Mouse (Mus musculus) left cerebral cortex, adult 2 months (tissue): ENCODE data around the gene Coro1b. TPM values are rescaled to one million over a fixed set of nuclear protein-coding genes. Genes with fewer than 3 reads are reported as not detected.

Experiments used
- DNase-seq, 2 experiments: peaks; one replicate each; pipeline ENCODE4 v3.0.0; 2021 to 2022; ENCODE audit warnings: low spot score in 2 of 2, mixed read lengths in 1 of 2; ENCODE audit errors: extremely low spot score in 1 of 2
- H3K27ac ChIP-seq: fragments of 200-600 bp; 2 replicates; pipeline ENCODE4 v1.8.1; 2022
- H3K4me3 ChIP-seq: fragments of 200-600 bp; 2 replicates; pipeline ENCODE4 v1.8.1; 2022
- CTCF ChIP-seq: fragments of 200-600 bp; IDR thresholded peaks from 2 replicates; pipeline ENCODE4 v1.8.1; 2022; ENCODE audit warnings: antibody characterized with exemption, mild to moderate bottlenecking, moderate library complexity
- intact Hi-C: fragments of 180-260 bp; cut with DNase I; formaldehyde crosslinking; loops from one replicate; pipeline ENCODE4 v1.15.1; 2025
- total RNA-seq, 2 experiments: library from RNA; stranded (reverse); gene quantifications; 2 replicates each; pipeline ENCODE4 v1.2.3; 2021

The Coro1b gene
- total RNA-seq, 2 experiments from 2014 or later, result 72.6 to 82.2 TPM

DNA sequence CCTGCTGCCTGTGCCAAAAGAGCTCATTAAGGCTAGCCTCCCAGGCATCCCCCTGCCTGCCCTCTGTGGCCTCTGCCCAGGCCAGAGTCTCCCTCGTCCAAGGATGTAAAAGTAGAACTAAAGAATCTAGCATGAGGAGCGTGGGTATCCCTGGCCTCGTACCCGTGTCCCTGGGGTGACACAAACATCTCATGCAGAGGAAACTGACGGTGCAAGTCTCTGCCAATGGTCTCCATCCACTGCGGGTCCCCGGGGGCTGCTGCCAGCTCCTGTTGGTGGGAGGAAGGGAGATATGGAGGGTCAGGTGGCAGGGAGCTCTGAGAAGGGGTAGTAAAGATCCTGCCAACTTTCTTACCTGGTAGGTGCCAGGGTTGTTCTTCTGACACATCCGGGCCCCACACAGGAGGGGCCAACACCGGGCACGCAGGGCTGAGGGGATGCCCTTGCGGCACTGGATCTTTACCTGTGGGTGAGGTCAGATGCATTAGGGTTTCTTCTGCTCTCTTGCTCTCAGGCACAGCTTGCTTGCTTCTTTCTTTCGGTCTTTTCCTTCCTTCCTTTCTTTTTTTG lies 40.7 kb downstream of the Coro1b start:
- DNase-seq, result no peak
- no peak for TF ChIP-seq CTCF
- no peak overlapping the region for H3K4me3 ChIP-seq
- intact Hi-C loops, result no loop called here
- no peak overlapping the region for H3K27ac ChIP-seq

DNA sequence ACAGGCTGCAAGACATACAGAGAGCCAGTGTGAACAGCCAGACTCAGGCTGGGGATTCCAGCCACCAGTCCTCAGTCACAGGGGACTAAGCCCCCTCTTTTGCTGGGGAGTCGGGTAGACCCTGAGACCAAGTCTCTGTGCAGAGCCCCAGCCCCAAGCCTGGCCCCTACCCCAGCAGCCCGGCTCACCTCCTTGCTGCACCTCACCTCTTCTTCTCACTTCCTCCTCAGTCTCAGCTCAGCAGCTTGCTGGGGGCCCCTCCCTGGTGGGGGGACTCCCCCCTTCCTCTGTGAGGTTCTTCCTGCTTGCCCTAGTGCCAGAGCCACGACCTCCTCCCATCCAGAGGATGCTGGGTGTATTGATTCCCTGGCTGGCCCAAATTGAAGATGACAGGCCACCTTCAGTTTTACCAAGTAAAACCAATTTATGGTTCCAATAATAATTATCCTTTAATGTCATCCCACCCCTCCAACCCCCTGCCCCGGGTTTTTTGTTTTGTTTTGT lies 42.5 kb downstream of the Coro1b start, which contains the start of gene Tbc1d10c:
Gene Tbc1d10c, minus strand, starts transcription at position 454 of the 504 bp plus-strand sequence.
- intact Hi-C loops, result no loop called here
- Histone ChIP-seq H3K27ac (peak within 1 kb of the TSS; percentile 98), H3K4me3 (peak within 1 kb of the TSS; percentile 97)
- TF ChIP-seq CTCF, result no peak
- DNase-seq, result no peak

DNA sequence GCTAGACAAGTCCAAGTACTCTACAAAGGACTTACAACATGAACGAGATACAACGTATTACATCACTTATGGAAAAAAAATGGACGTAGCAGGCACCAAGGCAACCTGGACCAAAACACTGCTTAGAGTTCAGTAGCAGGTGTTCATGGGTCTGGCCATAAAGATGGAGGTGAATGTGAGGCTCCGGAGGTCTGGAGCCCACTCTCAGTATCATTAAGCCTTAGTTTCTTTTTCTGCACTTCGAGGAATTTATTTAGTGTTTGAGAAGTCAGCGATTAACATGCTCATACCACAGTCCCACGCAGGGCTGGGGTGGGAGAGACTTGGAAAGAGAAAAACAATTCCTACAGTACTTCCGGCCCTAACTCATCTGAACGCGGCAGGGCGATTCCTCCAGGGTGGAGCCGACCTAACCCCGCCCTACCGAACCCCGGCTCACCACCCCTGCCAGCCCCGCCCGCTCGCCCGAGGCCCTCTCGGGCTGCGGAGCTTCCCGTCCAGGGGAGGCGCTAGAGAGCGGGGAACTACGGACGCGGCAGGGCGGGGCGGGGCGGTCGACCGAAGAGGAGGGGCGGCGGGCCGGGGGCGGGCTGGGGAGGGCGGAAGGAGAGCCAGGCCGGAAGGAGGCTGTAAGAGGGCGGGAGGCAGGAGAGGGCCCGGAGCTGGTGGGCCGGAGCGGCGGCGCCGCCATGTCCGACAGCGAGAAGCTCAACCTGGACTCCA lies 43.3 kb downstream of the Coro1b start, which contains the start of gene Ppp1ca:
Gene Ppp1ca, plus strand, starts transcription at position 538 of the 723 bp plus-strand sequence.
- DNase-seq, result peak; percentile 92 to 96
- peak; percentile 81 for TF ChIP-seq CTCF
- peak within 1 kb of the TSS; percentile 98 for H3K27ac ChIP-seq
- peak within 1 kb of the TSS; percentile 97 for H3K4me3 ChIP-seq
- intact Hi-C loops, result loop anchor here (1.0 kb wide), 1 partner anchor 22 kb away; no protein-coding TSS in a partner anchor

DNA sequence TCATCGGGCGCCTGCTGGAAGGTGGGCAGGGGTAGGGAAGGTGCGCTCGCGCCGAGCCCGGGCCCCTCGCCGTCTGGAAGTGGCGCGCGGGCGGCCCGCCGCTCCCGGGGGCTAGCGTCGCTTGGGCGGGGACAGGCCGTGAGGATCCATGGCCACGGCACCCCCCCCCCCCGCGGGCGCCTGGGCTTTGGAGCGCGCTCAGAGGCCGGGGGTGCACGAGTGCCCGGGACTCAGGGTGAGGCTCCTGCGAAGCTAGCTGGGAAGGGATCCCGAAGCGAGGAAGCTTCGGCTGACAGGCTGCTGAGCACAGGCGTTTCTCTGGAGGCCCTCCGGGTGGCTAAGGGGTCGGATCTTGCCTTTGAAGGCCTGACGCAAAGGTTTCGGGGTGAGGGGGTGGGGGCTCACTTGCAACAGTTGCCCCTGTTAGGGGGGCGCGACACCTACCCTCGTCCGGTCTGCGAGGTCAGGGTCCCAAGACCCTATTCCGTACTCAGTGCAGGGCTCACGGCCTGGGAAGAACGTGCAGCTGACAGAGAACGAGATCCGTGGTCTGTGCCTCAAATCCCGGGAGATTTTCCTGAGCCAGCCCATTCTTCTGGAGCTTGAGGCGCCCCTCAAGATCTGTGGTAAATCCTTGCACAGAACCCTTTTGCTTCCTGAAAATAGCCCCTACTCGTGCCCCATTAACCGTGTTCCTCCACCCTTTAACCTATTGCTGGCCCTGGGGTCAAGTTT lies 44.0 kb downstream of the Coro1b start:
- DNase-seq, result no peak
- intact Hi-C loops, result loop anchor here (1.0 kb wide), 1 partner anchor 23 kb away; no protein-coding TSS in a partner anchor
- Histone ChIP-seq H3K4me3 (peak overlapping the region; percentile 97), H3K27ac (peak overlapping the region; percentile 98)
- no peak for TF ChIP-seq CTCF

DNA sequence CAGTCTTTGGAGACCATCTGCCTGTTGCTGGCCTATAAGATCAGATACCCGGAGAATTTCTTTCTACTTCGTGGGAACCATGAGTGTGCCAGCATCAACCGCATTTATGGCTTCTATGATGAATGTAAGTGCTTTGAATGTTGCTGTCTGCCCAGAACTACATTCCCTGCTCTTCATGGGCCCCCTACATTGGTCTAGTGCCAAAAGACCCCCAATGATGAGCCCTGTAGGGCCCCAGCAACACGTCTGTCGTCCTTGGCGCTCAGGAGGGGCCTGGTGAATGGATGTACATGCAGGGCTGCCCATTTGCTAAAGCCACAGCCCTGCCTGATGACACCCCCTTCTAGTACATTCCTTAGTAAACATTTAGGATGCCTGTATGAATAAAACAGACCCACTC lies 44.7 kb downstream of the Coro1b start:
- TF ChIP-seq CTCF, result no peak
- DNase-seq, result no peak
- H3K4me3 ChIP-seq, result peak overlapping the region; percentile 97
- H3K27ac ChIP-seq, result peak overlapping the region; percentile 98
- intact Hi-C loops, result no loop called here

DNA sequence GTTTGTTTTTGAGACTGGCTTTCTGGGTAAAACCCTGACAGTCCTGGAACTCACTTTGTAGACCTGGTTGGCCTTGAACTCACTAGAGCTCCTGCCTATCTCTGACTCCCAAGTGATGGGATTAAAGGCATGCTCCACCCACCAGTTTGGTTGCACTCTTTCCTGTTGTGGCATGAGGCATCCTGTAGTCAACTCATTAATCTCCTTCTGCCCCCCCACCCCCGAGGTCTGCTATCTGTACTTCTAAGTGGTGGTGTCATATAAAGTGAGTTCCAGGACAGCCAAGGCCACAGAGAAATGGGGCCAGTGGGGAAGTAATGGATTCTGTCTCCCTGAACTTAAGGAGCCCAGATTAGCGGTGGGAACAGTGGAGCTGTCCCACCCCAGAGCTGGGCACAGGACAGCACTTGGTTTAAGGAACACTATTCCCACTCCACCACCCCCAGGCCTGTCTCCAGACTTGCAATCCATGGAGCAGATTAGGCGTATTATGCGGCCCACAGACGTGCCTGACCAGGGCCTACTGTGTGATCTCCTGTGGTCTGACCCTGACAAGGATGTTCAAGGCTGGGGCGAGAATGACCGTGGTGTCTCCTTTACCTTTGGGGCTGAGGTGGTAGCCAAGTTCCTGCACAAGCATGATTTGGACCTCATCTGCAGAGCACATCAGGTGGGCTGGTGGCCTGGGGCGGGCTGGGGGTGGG lies 45.8 kb downstream of the Coro1b start:
- TF ChIP-seq CTCF, result no peak
- DNase-seq, result no peak
- H3K4me3 ChIP-seq, result no peak overlapping the region
- H3K27ac ChIP-seq, result no peak overlapping the region
- intact Hi-C loops, result no loop called here

DNA sequence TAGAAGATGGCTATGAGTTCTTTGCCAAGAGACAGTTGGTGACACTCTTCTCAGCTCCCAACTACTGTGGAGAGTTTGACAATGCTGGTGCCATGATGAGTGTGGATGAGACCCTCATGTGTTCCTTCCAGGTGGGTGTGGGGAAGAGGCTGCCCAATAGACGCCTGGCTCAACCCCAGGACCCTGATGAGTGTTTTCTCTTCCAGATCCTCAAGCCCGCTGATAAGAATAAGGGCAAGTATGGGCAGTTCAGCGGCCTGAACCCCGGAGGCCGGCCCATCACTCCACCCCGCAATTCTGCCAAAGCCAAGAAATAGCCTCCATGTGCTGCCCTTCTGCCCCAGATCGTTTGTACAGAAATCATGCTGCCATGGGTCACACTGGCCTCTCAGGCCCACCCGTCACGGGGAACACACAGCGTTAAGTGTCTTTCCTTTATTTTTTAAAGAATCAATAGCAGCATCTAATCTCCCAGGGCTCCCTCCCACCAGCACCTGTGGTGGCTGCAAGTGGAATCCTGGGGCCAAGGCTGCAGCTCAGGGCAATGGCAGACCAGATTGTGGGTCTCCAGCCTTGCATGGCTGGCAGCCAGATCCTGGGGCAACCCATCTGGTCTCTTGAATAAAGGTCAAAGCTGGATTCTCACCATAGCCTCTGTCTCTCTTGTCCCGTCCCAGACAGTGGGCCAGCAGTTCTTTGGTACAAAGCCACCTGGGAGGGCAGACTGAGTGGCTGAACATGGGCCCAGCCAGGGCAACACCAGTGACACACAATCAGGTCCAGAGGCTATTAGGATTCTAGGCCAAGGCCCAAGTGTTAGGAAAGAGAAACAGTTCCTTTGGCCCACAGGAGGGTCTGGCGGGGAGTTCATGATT lies 46.6 kb downstream of the Coro1b start:
- DNase-seq, result no peak
- Histone ChIP-seq H3K4me3 (no peak overlapping the region), H3K27ac (no peak overlapping the region)
- intact Hi-C loops, result no loop called here
- TF ChIP-seq CTCF, result no peak

DNA sequence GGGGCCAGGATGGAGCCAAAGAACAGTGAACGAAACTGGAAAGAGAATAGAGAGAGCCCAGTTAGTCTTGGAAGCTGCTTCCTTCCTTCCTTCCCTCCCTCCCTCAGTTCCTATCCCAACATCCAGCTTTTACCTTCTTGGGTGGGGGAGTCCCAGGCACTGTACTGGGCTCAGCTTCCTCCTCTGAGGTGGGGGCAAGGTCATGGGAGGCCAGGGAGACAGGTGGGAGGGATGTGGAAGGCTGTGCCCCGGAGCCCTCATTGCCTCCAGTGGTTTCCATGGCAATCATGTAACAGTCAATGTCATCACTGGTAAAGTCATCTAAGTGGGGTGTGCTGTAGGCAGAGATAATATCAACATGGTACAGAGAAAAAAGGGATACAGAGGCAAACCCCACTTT lies 47.6 kb downstream of the Coro1b start:
- intact Hi-C loops, result no loop called here
- no peak for TF ChIP-seq CTCF
- no peak for DNase-seq
- no peak overlapping the region for H3K4me3 ChIP-seq
- H3K27ac ChIP-seq, result no peak overlapping the region

DNA sequence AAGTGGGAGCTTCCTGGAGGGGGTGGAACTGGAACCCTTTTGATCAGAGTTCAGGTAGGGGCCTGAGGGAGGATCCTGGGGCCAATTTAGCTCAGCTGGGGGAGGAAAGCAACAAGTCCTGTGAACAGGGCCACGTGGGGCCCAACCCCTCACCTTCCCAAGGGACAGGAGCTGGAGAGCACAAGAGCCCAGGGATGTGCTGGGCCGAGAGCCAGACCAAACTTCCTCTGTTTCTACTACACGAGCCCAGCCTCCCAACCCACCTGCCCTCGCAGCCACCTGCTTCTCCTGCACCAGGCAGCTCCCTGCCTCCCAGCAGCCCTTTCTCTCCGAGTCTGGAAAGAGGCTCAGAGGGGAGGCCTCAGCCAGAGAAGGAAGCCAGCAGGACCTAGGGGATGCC lies 48.1 kb downstream of the Coro1b start:
- no peak for TF ChIP-seq CTCF
- Histone ChIP-seq H3K4me3 (no peak overlapping the region), H3K27ac (no peak overlapping the region)
- no peak for DNase-seq
- intact Hi-C loops, result no loop called here

DNA sequence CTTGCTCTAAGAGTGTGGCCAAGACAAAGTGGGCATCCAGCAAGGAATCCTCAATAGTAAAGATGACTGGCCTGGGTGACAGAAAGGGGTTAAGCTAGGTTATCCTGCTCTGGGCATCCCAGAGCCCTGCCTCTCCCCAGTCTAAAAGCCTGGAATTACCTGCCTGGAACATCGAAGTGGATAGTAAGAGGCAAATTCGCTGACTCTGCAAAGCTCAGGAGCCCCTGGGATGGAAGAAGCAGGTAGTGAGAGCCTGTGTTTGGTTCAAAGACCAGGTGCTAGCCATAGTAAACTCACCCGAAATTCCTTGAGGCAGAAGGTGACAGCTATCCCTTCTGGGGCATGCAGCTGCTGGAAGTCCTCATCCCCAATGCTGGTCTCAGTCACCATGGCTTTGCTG lies 48.8 kb downstream of the Coro1b start:
- no peak for DNase-seq
- intact Hi-C loops, result no loop called here
- no peak overlapping the region for H3K4me3 ChIP-seq
- no peak for TF ChIP-seq CTCF
- no peak overlapping the region for H3K27ac ChIP-seq
